19 mouse cellular contexts compared by ENCODE assay signal in the genomic region with DNA sequence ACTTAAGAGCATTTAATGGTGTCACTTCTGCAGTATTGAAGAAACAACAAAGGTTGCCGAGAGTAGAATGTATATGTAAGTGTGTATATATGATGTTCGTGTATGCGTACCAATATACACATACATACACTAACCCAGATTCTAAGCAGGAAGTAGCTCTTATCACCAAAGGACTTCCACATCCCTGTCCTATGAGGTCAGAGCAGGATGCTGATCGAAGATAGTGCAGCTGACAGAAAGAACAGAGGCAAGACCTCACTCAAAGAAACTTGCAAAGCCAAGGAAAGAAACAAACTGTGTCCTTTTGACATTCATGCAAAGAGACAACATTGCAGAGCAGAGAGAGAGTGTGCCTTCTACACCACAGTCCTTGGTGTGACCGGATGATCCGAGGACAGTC.
DNase-seq lines count a peak whose midpoint lies in the region; ATAC-seq and TF ChIP-seq lines count a peak whose summit lies in the region.
"Had no signal": no experiment of that assay in that cellular context is flagged by ENCODE, and none has a peak within 500 bp of the region (broad histone marks: within the 10 kb centered on the region; RNA-seq: fewer than 3 reads in every experiment).

No protein-coding gene starts in this region.

- intact Hi-C loops in heart, postnatal 25 days (cut with DNase I): loop anchor here (2.0 kb wide), 1 partner anchor 66 kb away; the partner anchor contains the start of gene Rap2a

- no peak overlapping the region for H3K4me3 ChIP-seq in heart, embryonic 12.5 days
- H3K4me3 ChIP-seq in kidney, embryonic 16.5 days (ENCODE audit: low read length): no peak overlapping the region
- no peak overlapping the region for H3K4me3 ChIP-seq in liver, postnatal 0 days (ENCODE audit: low read depth, low read length)
- H3K4me3 ChIP-seq: embryonic facial prominence, embryonic 13.5 days; hindbrain, embryonic 10.5 days; neural tube, embryonic 15.5 days had no signal

- DNase-seq in heart, postnatal 25 days (ENCODE audit: low spot score): no peak
- no peak for DNase-seq in kidney, postnatal 14 days
- DNase-seq in 416B (ENCODE audit: low read depth): peak; percentile 60
- no peak for DNase-seq in liver, postnatal 0 days
- no peak for DNase-seq in adrenal gland, postnatal 14 days
- DNase-seq in gastrocnemius, adult 18-20 months (ENCODE audit: low spot score): no peak
- DNase-seq: B cell, adult 2 months; cerebellum, adult 2 months; gastrocnemius, postnatal 10 days; layer of hippocampus, postnatal 36 days; left cerebral cortex, postnatal 4 days had no signal

- ATAC-seq in heart, embryonic 12.5 days (ENCODE audit: insufficient number of reproducible peaks, low FRiP score): peak; percentile 48; the same call in 1 of the 2 replicates
- ATAC-seq in kidney, embryonic 16.5 days (ENCODE audit: low FRiP score, low TSS enrichment): no peak
- peak; percentile 53 for ATAC-seq in liver, postnatal 0 days
- ATAC-seq: inflammation-experienced regulatory T-cells, adult 6 months had no signal

- H3K9me3 ChIP-seq in heart, embryonic 12.5 days (replicated peaks): no peaks in the 10 kb centered on the region
- H3K9me3 ChIP-seq in kidney, embryonic 16.5 days (ENCODE audit: low read length): no peaks in the 10 kb centered on the region
- H3K9me3 ChIP-seq in liver, postnatal 0 days (ENCODE audit: low read length): no peaks in the 10 kb centered on the region
- H3K9me3 ChIP-seq: embryonic facial prominence, embryonic 13.5 days; hindbrain, embryonic 10.5 days; neural tube, embryonic 15.5 days had no signal

- no peaks in the 10 kb centered on the region for H3K27me3 ChIP-seq in heart, embryonic 12.5 days (replicated peaks)
- no peaks in the 10 kb centered on the region for H3K27me3 ChIP-seq in kidney, embryonic 16.5 days (ENCODE audit: insufficient read depth, low read length)
- no peaks in the 10 kb centered on the region for H3K27me3 ChIP-seq in liver, postnatal 0 days (ENCODE audit: insufficient read depth, low read length)
- H3K27me3 ChIP-seq: embryonic facial prominence, embryonic 13.5 days; neural tube, embryonic 15.5 days had no signal

- peak overlapping the region; percentile 40; the same call in 1 of the 2 replicates for H3K27ac ChIP-seq in heart, embryonic 12.5 days (ENCODE audit: poor library complexity, severe bottlenecking)
- H3K27ac ChIP-seq in kidney, embryonic 16.5 days (ENCODE audit: low read length): peak overlapping the region; percentile 69; the same call in 1 of the 2 replicates
- no peak overlapping the region for H3K27ac ChIP-seq in liver, postnatal 0 days (ENCODE audit: low read depth)
- H3K27ac ChIP-seq: embryonic facial prominence, embryonic 13.5 days; hindbrain, embryonic 10.5 days; liver, embryonic 14.5 days; neural tube, embryonic 15.5 days had no signal

- no peak for TF ChIP-seq EP300 in liver, postnatal 0 days (IDR thresholded peaks at IDR 0.05; ENCODE audit: low read depth)

- no peak overlapping the region for H3K4me2 ChIP-seq in heart, embryonic 12.5 days
- no peak overlapping the region for H3K4me2 ChIP-seq in kidney, embryonic 16.5 days (replicated peaks; ENCODE audit: low read depth, low read length)
- no peak overlapping the region for H3K4me2 ChIP-seq in liver, postnatal 0 days (ENCODE audit: low read depth, low read length)
- H3K4me2 ChIP-seq: embryonic facial prominence, embryonic 13.5 days; midbrain, embryonic 11.5 days; neural tube, embryonic 15.5 days had no signal

- 63% methylated on average over 6 of the region's 6 CpGs for WGBS in heart, embryonic 12.5 days
- WGBS in kidney, embryonic 16.5 days: 86% methylated on average over 6 of the region's 6 CpGs
- 44% methylated on average over 6 of the region's 6 CpGs for WGBS in liver, postnatal 0 days (ENCODE audit: insufficient replicate concordance)

- no peak overlapping the region for H3K9ac ChIP-seq in heart, embryonic 12.5 days
- H3K9ac ChIP-seq in kidney, embryonic 16.5 days (replicated peaks; ENCODE audit: low read length): no peak overlapping the region
- H3K9ac ChIP-seq in liver, postnatal 0 days (replicated peaks): no peak overlapping the region
- H3K9ac ChIP-seq: embryonic facial prominence, embryonic 13.5 days; liver, embryonic 14.5 days; neural tube, embryonic 15.5 days had no signal

- H3K4me1 ChIP-seq in heart, embryonic 12.5 days (replicated peaks): peaks cover 13% of the 10 kb centered on the region; the same call in 1 of the 2 replicates
- H3K4me1 ChIP-seq in kidney, embryonic 16.5 days (ENCODE audit: insufficient read depth, low read length): no peaks in the 10 kb centered on the region
- H3K4me1 ChIP-seq in liver, postnatal 0 days (ENCODE audit: insufficient read depth): no peaks in the 10 kb centered on the region
- H3K4me1 ChIP-seq: embryonic facial prominence, embryonic 13.5 days; hindbrain, embryonic 10.5 days; neural tube, embryonic 15.5 days had no signal

- TF ChIP-seq CTCF in liver, postnatal 0 days (IDR thresholded peaks at IDR 0.05; ENCODE audit: low read depth): no peak

- H3K36me3 ChIP-seq in heart, embryonic 12.5 days: no peaks in the 10 kb centered on the region
- no peaks in the 10 kb centered on the region for H3K36me3 ChIP-seq in kidney, embryonic 16.5 days (ENCODE audit: insufficient read depth, low read length)
- no peaks in the 10 kb centered on the region for H3K36me3 ChIP-seq in liver, postnatal 0 days (replicated peaks; ENCODE audit: insufficient read depth, low read length)
- H3K36me3 ChIP-seq: embryonic facial prominence, embryonic 13.5 days; hindbrain, embryonic 10.5 days; neural tube, embryonic 15.5 days had no signal
